Mouse (Mus musculus) Patski (cell line): ENCODE data around the gene A030003K21Rik. TPM values are rescaled to one million over a fixed set of nuclear protein-coding genes. Genes with fewer than 3 reads are reported as not detected.
A peak's percentile ranks its signal among the peaks of the same experiment; 100 is the strongest.
"Not testable (repeated sequence)": the region's sequence is repeated elsewhere in the genome, so short reads cannot be mapped to it uniquely, and the experiment has no call there.

Experiments used
- ATAC-seq: fragments of 100-300 bp; one replicate; pipeline ENCODE4 v1.8.0; 2021
- CTCF ChIA-PET: fragments of 350-600 bp; sonication (Branson Sonifier 250); formaldehyde crosslinking; loops from one replicate; lab custom pipeline; 2022; ENCODE audit warnings: inconsistent platforms; lab: Charles Lee
- POLR2A ChIA-PET: fragments of 350-600 bp; sonication (Branson Sonifier 250); formaldehyde crosslinking; loops from one replicate; lab custom pipeline; 2022; ENCODE audit warnings: antibody characterized with exemption, inconsistent platforms; lab: Charles Lee
- DNase-seq: peaks from one replicate; pipeline ENCODE4 v3.0.0-alpha.2; 2011; ENCODE audit warnings: low read depth, low spot score
- H3K27me3 ChIP-seq: fragments of 371-371 bp; one replicate; pipeline ENCODE4 v1.5.1; 2021
- CTCF ChIP-seq: fragments of 100-300 bp; IDR thresholded peaks from one replicate; pipeline ENCODE4 v1.5.1; 2021
- in situ Hi-C: fragments of 300-500 bp; cut with MboI; formaldehyde crosslinking; loops from 3 replicates; pipeline ENCODE4 v1.11.1; 2018; ENCODE audit warnings: low pct_unique_long_range_greater_than_20kb, mixed read lengths
- polyA plus RNA-seq: library from polyadenylated mRNA; unstranded; gene quantifications from one replicate; pipeline ENCODE4 v1.2.3, GENCODE M21; 2021

A030003K21Rik gene
- polyA plus RNA-seq, 1 experiment from 2014 or later = not detected

GRCm38 (mm10) chr1:82924650-82925049 lies 18.5 kb downstream of the A030003K21Rik start, which contains the start of gene A030014E15Rik:
Gene A030014E15Rik (plus strand): TSS chr1:82924917.
- in situ Hi-C loops = no loop called here
- ChIA-PET CTCF (interaction anchor here (1.4 kb wide), 1 partner anchor 63 kb away, joined by 3 read pairs; no protein-coding TSS in a partner anchor), POLR2A (no interaction called here)
- no peak for DNase-seq
- no peak for TF ChIP-seq CTCF
- peaks cover 2% of the 10 kb centered on the region for H3K27me3 ChIP-seq
- no peak for ATAC-seq

GRCm38 (mm10) chr1:82913434-82913833 lies 29.8 kb downstream of the A030003K21Rik start:
- DNase-seq, H3K27me3 ChIP-seq, CTCF ChIA-PET, ATAC-seq, POLR2A ChIA-PET, in situ Hi-C loops: not testable (repeated sequence)

GRCm38 (mm10) chr1:82913025-82913424 lies 30.2 kb downstream of the A030003K21Rik start, which contains the start of gene A030005L19Rik:
Gene A030005L19Rik (plus strand): TSS chr1:82913325.
- peak; percentile 29 for TF ChIP-seq CTCF
- ATAC-seq (no peak), DNase-seq (no peak)
- ChIA-PET POLR2A (no interaction called here), CTCF (no interaction called here)
- no peaks in the 10 kb centered on the region for H3K27me3 ChIP-seq
- in situ Hi-C loops = no loop called here

DNA sequence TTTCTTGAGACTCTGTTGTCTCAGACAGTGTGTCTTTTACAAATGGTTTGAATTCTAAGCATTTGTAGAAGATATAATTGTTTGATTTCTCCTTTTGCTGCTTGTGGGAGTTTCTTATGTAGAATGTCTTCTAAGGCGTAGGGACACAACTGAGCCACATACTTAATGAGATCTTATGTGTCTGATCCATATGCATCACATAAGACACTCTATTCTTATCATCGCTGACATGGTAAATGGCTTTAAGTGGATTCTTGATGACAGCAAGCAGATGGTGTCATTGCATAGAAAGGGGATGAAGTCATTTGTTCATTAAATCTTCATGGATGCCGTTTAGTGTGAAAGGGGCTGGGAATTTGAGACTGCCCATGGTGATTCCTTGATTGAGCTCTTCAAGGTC lies 37.3 kb downstream of the A030003K21Rik start:
- H3K27me3 ChIP-seq = no peaks in the 10 kb centered on the region
- POLR2A ChIA-PET = no interaction called here
- DNase-seq = no peak
- ATAC-seq = no peak
- in situ Hi-C loops = no loop called here
- CTCF ChIA-PET = interaction anchor here (0.8 to 1.4 kb wide), 2 partner anchors 14 to 82 kb away, joined by 3 to 4 read pairs; no protein-coding TSS in a partner anchor
- TF ChIP-seq CTCF = no peak

DNA sequence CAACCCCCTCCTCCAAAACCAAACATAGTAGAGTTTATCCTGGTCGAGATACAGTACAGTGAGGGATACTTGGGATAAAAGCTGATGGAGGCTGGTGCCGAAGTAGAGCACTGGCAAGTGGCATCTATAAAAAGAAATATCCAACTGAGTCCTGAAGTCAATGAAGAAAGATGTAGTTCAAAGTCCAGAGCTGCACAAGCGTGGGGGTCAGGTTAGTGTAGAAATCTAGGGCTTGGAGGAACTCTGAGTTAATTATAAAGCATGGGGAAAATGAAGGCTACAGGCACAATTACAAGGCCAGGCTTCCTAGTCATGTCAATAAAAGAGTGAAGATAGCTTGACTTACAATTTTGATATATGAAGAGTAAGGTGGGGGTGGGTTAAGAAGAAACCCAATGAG lies 42.0 kb downstream of the A030003K21Rik start:
- DNase-seq (no peak), ATAC-seq (no peak)
- TF ChIP-seq CTCF = no peak
- ChIA-PET POLR2A (interaction anchor here (0.6 to 1.7 kb wide), 3 partner anchors 10 to 182 kb away, joined by 3 to 4 read pairs (median 4); no protein-coding TSS in a partner anchor), CTCF (no interaction called here)
- in situ Hi-C loops = no loop called here
- no peaks in the 10 kb centered on the region for H3K27me3 ChIP-seq

- ChIA-PET CTCF (no interaction called here), POLR2A (interaction anchor here (1.7 kb wide), 1 partner anchor 9 kb away, joined by 4 read pairs; no protein-coding TSS in a partner anchor)
- in situ Hi-C loops = no loop called here
- no peaks in the 10 kb centered on the region for H3K27me3 ChIP-seq
- TF ChIP-seq CTCF = no peak
- ATAC-seq (no peak), DNase-seq (no peak)
Measured at GRCm38 (mm10) chr1:82900567-82900966, 42.6 kb downstream of the A030003K21Rik start.

- in situ Hi-C loops = no loop called here
- H3K27me3 ChIP-seq = no peaks in the 10 kb centered on the region
- DNase-seq (no peak), ATAC-seq (no peak)
- ChIA-PET POLR2A (no interaction called here), CTCF (no interaction called here)
- TF ChIP-seq CTCF = no peak
Measured at GRCm38 (mm10) chr1:82893269-82893668, 49.9 kb downstream of the A030003K21Rik start.

Other genes starting within 250 kb of the A030003K21Rik start
- 219 TPM for gene Mff, start 218.5 kb downstream of the A030003K21Rik start, polyA plus RNA-seq
- 0.06 TPM for gene Tm4sf20, start 174.9 kb downstream of the A030003K21Rik start, polyA plus RNA-seq
- not detected for gene Gm47791, start 172.1 kb downstream of the A030003K21Rik start, polyA plus RNA-seq
- 58.7 TPM for gene Agfg1, start 103.9 kb downstream of the A030003K21Rik start, polyA plus RNA-seq
- not detected for gene A030005L19Rik, start 30.1 kb downstream of the A030003K21Rik start, polyA plus RNA-seq
- gene A030014E15Rik, start 18.5 kb downstream of the A030003K21Rik start, polyA plus RNA-seq = not detected
- not detected for gene Gm6217, start 12.0 kb downstream of the A030003K21Rik start, polyA plus RNA-seq
- not detected for gene Gm7544, start 12.6 kb upstream of the A030003K21Rik start, polyA plus RNA-seq
- not detected for gene Gm47955, start 16.9 kb upstream of the A030003K21Rik start, polyA plus RNA-seq
- gene Gm47959, start 57.2 kb upstream of the A030003K21Rik start, polyA plus RNA-seq = not detected
- 0.05 TPM for gene Slc19a3, start 95.1 kb upstream of the A030003K21Rik start, polyA plus RNA-seq
- gene Krtap28-10, start 99.1 kb upstream of the A030003K21Rik start, polyA plus RNA-seq = not detected
- gene Gm47969, start 101.5 kb upstream of the A030003K21Rik start, polyA plus RNA-seq = not detected
- gene A030005K14Rik, start 116.0 kb upstream of the A030003K21Rik start, polyA plus RNA-seq = not detected
- gene Krtap28-13, start 117.5 kb upstream of the A030003K21Rik start, polyA plus RNA-seq = not detected
- 2.6 TPM for gene Ccl20, start 173.4 kb upstream of the A030003K21Rik start, polyA plus RNA-seq
- 0.27 TPM for gene Daw1, start 216.4 kb upstream of the A030003K21Rik start, polyA plus RNA-seq